Mouse (Mus musculus) 3134 (cell line): ENCODE measurements around the gene 1700021F05Rik.

Experiments used
- DNase-seq: peaks from one replicate; pipeline ENCODE4 v3.0.0-alpha.2; 2011; ENCODE audit warnings: low spot score; ENCODE audit not compliant: insufficient read length; ENCODE audit errors: extremely low read depth

Gene 1700021F05Rik

GRCm38 (mm10) chr10:43540442-43541152 is at the start of gene 1700021F05Rik:
TSS of gene 1700021F05Rik (minus strand) at chr10:43540994.
- DNase-seq = peak; percentile 96

- no peak for DNase-seq
These were observed 47.8 kb upstream of the 1700021F05Rik start for GRCm38 (mm10) chr10:43588470-43589177.

GRCm38 (mm10) chr10:43584538-43584937 is 43.7 kb upstream of the 1700021F05Rik start:
- no peak for DNase-seq

- no peak for DNase-seq
These were observed 40.5 kb upstream of the 1700021F05Rik start for GRCm38 (mm10) chr10:43581260-43581659.

- peak; percentile 51 for DNase-seq
These were observed 39.9 kb upstream of the 1700021F05Rik start for GRCm38 (mm10) chr10:43580649-43581078.

- DNase-seq = peak; percentile 80
These were observed 38.8 kb upstream of the 1700021F05Rik start for GRCm38 (mm10) chr10:43579381-43580261.

GRCm38 (mm10) chr10:43578754-43579380 is 38.1 kb upstream of the 1700021F05Rik start:
- peak; percentile 87 for DNase-seq

GRCm38 (mm10) chr10:43578366-43578753 is 37.6 kb upstream of the 1700021F05Rik start:
- peak; percentile 86 for DNase-seq

GRCm38 (mm10) chr10:43577997-43578331 is 37.2 kb upstream of the 1700021F05Rik start, which contains the start of gene Cd24a:
TSS of gene Cd24a (plus strand) at chr10:43578284.
- DNase-seq = no peak

- peak; percentile 69 for DNase-seq
These were observed 36.7 kb upstream of the 1700021F05Rik start for GRCm38 (mm10) chr10:43577299-43577996.

- peak; percentile 40 for DNase-seq
These were observed 34.2 kb upstream of the 1700021F05Rik start for GRCm38 (mm10) chr10:43574956-43575355.

- DNase-seq = no peak
These were observed 33.6 kb upstream of the 1700021F05Rik start for GRCm38 (mm10) chr10:43574352-43574751.

- no peak for DNase-seq
These were observed 20.5 kb upstream of the 1700021F05Rik start for GRCm38 (mm10) chr10:43561311-43561710.

- DNase-seq = no peak
These were observed 20.0 kb upstream of the 1700021F05Rik start for GRCm38 (mm10) chr10:43560765-43561164.

GRCm38 (mm10) chr10:43559313-43559712 is 18.5 kb upstream of the 1700021F05Rik start:
- DNase-seq = no peak

- DNase-seq = no peak
These were observed 16.9 kb upstream of the 1700021F05Rik start for GRCm38 (mm10) chr10:43557630-43558165.

GRCm38 (mm10) chr10:43551388-43551787 is 10.6 kb upstream of the 1700021F05Rik start:
- no peak for DNase-seq

GRCm38 (mm10) chr10:43550923-43551322 is 10.1 kb upstream of the 1700021F05Rik start:
- no peak for DNase-seq

GRCm38 (mm10) chr10:43549411-43549810 is 8.6 kb upstream of the 1700021F05Rik start:
- DNase-seq = no peak

- no peak for DNase-seq
These were observed 355 bp upstream of the 1700021F05Rik start for GRCm38 (mm10) chr10:43541153-43541544.
